Mouse (Mus musculus): ENCODE measurements around the gene Dusp28.

DNA sequence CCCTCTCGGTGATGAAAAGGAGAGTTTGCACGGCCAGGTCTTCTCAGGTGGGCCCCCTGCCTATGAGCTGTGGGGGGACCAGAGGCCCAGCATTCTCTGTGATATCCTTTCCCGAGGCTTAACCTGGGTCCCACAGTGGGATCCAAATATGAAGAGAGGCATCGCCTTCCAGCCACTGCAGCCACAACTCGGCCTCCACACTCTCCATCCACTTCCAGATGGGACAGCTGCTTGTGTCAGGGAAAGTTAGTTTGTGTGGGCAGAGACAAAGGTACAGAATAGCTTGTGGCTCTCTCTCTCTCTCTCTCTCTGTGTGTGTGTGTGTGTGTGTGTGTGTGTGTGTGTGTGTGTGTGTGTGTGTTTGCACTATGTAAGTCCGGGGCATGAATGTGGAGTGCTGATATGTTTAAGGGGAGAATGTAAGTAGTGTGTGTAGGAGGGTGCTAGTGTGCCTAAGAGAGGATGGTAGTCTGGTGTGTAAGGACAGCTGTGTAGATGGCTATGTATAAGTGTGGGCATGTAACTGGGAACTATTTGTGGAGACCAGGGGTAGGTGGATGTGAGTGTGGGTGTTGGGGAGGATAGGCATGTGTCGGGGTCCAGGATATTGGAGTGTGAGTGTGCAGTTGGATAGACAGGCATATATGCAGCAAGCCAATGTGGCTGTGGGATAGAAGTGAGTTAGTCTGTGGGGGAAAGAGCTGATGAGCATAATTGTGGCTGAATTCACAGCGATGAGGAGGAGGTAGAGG, 31.2 kb upstream of the Dusp28 start:
- TF ChIP-seq POLR2A (IDR thresholded peaks at IDR 0.05; ENCODE audit: low read depth, low read length) (no peak), CTCF (IDR thresholded peaks at IDR 0.05; ENCODE audit: extremely low read depth, insufficient read length, insufficient replicate concordance, low read depth, low read length) (no peak)

Data from small intestine, adult 2 months (tissue).